Mouse (Mus musculus): ENCODE data around the gene Mxd3.

The Mxd3 gene

GRCm38 (mm10) chr13:55330567-55331400, 1.2 kb upstream of the Mxd3 start:
- no peak for DNase-seq (ENCODE audit: low spot score)

GRCm38 (mm10) chr13:55329109-55329682, 427 bp downstream of the Mxd3 start:
- no peak for DNase-seq (ENCODE audit: low spot score)

- no peak for DNase-seq (ENCODE audit: low spot score)
Measured at GRCm38 (mm10) chr13:55328641-55329040, 982 bp downstream of the Mxd3 start.

GRCm38 (mm10) chr13:55328171-55328570, 1.5 kb downstream of the Mxd3 start:
- DNase-seq (ENCODE audit: low spot score) = no peak

GRCm38 (mm10) chr13:55327633-55328032, 2.0 kb downstream of the Mxd3 start:
- DNase-seq (ENCODE audit: low spot score) = peak; percentile 96

GRCm38 (mm10) chr13:55327169-55327568, 2.5 kb downstream of the Mxd3 start:
- no peak for DNase-seq (ENCODE audit: low spot score)

- no peak for DNase-seq (ENCODE audit: low spot score)
Measured at GRCm38 (mm10) chr13:55325596-55325995, 4.0 kb downstream of the Mxd3 start.

GRCm38 (mm10) chr13:55322130-55322825, 7.3 kb downstream of the Mxd3 start:
- no peak for DNase-seq (ENCODE audit: low spot score)

- no peak for DNase-seq (ENCODE audit: low spot score)
Measured at GRCm38 (mm10) chr13:55321434-55322129, 8.0 kb downstream of the Mxd3 start, which contains the start of gene Rab24. Rab24 (minus strand) TSS chr13:55321946.

- DNase-seq (ENCODE audit: low spot score) = no peak
Measured at GRCm38 (mm10) chr13:55319931-55320533, 9.6 kb downstream of the Mxd3 start, which contains the start of gene Prelid1. Prelid1 (plus strand) TSS chr13:55320500.

GRCm38 (mm10) chr13:55318351-55318750, 11.3 kb downstream of the Mxd3 start:
- no peak for DNase-seq (ENCODE audit: low spot score)

- no peak for DNase-seq (ENCODE audit: low spot score)
Measured at GRCm38 (mm10) chr13:55314891-55315412, 14.7 kb downstream of the Mxd3 start.

GRCm38 (mm10) chr13:55313051-55313450, 16.6 kb downstream of the Mxd3 start:
- DNase-seq (ENCODE audit: low spot score) = no peak

- no peak for DNase-seq (ENCODE audit: low spot score)
Measured at GRCm38 (mm10) chr13:55312028-55312630, 17.5 kb downstream of the Mxd3 start.

GRCm38 (mm10) chr13:55300913-55301312, 28.7 kb downstream of the Mxd3 start:
- DNase-seq (ENCODE audit: low spot score) = no peak

- no peak for DNase-seq (ENCODE audit: low spot score)
Measured at GRCm38 (mm10) chr13:55296760-55297159, 32.9 kb downstream of the Mxd3 start.

GRCm38 (mm10) chr13:55288854-55289253, 40.8 kb downstream of the Mxd3 start:
- no peak for DNase-seq (ENCODE audit: low spot score)

GRCm38 (mm10) chr13:55277646-55278045, 52.0 kb downstream of the Mxd3 start:
- DNase-seq (ENCODE audit: low spot score) = no peak

- DNase-seq (ENCODE audit: low spot score) = no peak
Measured at GRCm38 (mm10) chr13:55277203-55277602, 52.4 kb downstream of the Mxd3 start.
